Mouse (Mus musculus): ENCODE data around the gene Dscaml1. TPM values are rescaled to one million over a fixed set of nuclear protein-coding genes. Genes with fewer than 3 reads are reported as not detected.

Gene Dscaml1
- polyA plus RNA-seq, 1 experiment, result 1.3 TPM

- H3K4me1 ChIP-seq (ENCODE audit: control insufficient read depth, insufficient read depth, insufficient read length), result no peaks in the 10 kb centered on the region
- no peaks in the 10 kb centered on the region for H3K36me3 ChIP-seq (ENCODE audit: control insufficient read depth, insufficient read depth, low read length)
- no peak overlapping the region for H3K27ac ChIP-seq (ENCODE audit: insufficient read depth, low read length)
- DNase-seq (ENCODE audit: low read depth in 1 of 2, low spot score in 2 of 2), result no peak
- no peak overlapping the region for H3K4me3 ChIP-seq (ENCODE audit: extremely low read depth, insufficient read depth, insufficient read length)
- TF ChIP-seq POLR2A (IDR thresholded peaks at IDR 0.05; ENCODE audit: low read depth, low read length) (no peak), CTCF (IDR thresholded peaks at IDR 0.05; ENCODE audit: extremely low read depth, insufficient read depth, insufficient read length, insufficient replicate concordance) (no peak)
- no peaks in the 10 kb centered on the region for H3K27me3 ChIP-seq (ENCODE audit: control insufficient read depth, insufficient read depth, low read length)
- WGBS, result 87% methylated on average over 3 of the region's 3 CpGs
Measured at GRCm38 (mm10) chr9:45651810-45652177, 225.4 kb downstream of the Dscaml1 start.

GRCm38 (mm10) chr9:45657172-45658062, 231.0 kb downstream of the Dscaml1 start:
- H3K36me3 ChIP-seq (ENCODE audit: control insufficient read depth, insufficient read depth, low read length), result no peaks in the 10 kb centered on the region
- no peak for DNase-seq (ENCODE audit: low read depth in 1 of 2, low spot score in 2 of 2)
- H3K27ac ChIP-seq (ENCODE audit: insufficient read depth, low read length), result no peak overlapping the region
- no peaks in the 10 kb centered on the region for H3K27me3 ChIP-seq (ENCODE audit: control insufficient read depth, insufficient read depth, low read length)
- H3K4me3 ChIP-seq (ENCODE audit: extremely low read depth, insufficient read depth, insufficient read length), result no peak overlapping the region
- no peaks in the 10 kb centered on the region for H3K4me1 ChIP-seq (ENCODE audit: control insufficient read depth, insufficient read depth, insufficient read length)
- TF ChIP-seq POLR2A (IDR thresholded peaks at IDR 0.05; ENCODE audit: low read depth, low read length) (no peak), CTCF (IDR thresholded peaks at IDR 0.05; ENCODE audit: extremely low read depth, insufficient read depth, insufficient read length, insufficient replicate concordance) (no peak)
- WGBS, result 26% methylated on average over 9 of the region's 9 CpGs

- Histone ChIP-seq H3K4me3 (ENCODE audit: extremely low read depth, insufficient read depth, insufficient read length) (no peak overlapping the region), H3K27ac (ENCODE audit: insufficient read depth, low read length) (no peak overlapping the region), H3K36me3 (ENCODE audit: control insufficient read depth, insufficient read depth, low read length) (no peaks in the 10 kb centered on the region), H3K4me1 (ENCODE audit: control insufficient read depth, insufficient read depth, insufficient read length) (no peaks in the 10 kb centered on the region), H3K27me3 (ENCODE audit: control insufficient read depth, insufficient read depth, low read length) (no peaks in the 10 kb centered on the region)
- DNase-seq (ENCODE audit: low read depth in 1 of 2, low spot score in 2 of 2), result no peak
- TF ChIP-seq CTCF (IDR thresholded peaks at IDR 0.05; ENCODE audit: extremely low read depth, insufficient read depth, insufficient read length, insufficient replicate concordance) (no peak), POLR2A (IDR thresholded peaks at IDR 0.05; ENCODE audit: low read depth, low read length) (no peak)
- 52% methylated on average over 3 of the region's 3 CpGs for WGBS
Measured at GRCm38 (mm10) chr9:45660191-45660590, 233.8 kb downstream of the Dscaml1 start.

GRCm38 (mm10) chr9:45662471-45662870, 236.0 kb downstream of the Dscaml1 start:
- Histone ChIP-seq H3K27me3 (ENCODE audit: control insufficient read depth, insufficient read depth, low read length) (no peaks in the 10 kb centered on the region), H3K36me3 (ENCODE audit: control insufficient read depth, insufficient read depth, low read length) (no peaks in the 10 kb centered on the region), H3K4me1 (ENCODE audit: control insufficient read depth, insufficient read depth, insufficient read length) (no peaks in the 10 kb centered on the region), H3K4me3 (ENCODE audit: extremely low read depth, insufficient read depth, insufficient read length) (no peak overlapping the region), H3K27ac (ENCODE audit: insufficient read depth, low read length) (no peak overlapping the region)
- WGBS, result 87% methylated on average over 5 of the region's 5 CpGs
- no peak for TF ChIP-seq CTCF (IDR thresholded peaks at IDR 0.05; ENCODE audit: extremely low read depth, insufficient read depth, insufficient read length, insufficient replicate concordance)
- TF ChIP-seq POLR2A (IDR thresholded peaks at IDR 0.05; ENCODE audit: low read depth, low read length), result no peak
- DNase-seq (ENCODE audit: low read depth in 1 of 2, low spot score in 2 of 2), result no peak

- no peaks in the 10 kb centered on the region for H3K27me3 ChIP-seq (ENCODE audit: control insufficient read depth, insufficient read depth, low read length)
- no peak for DNase-seq (ENCODE audit: low read depth in 1 of 2, low spot score in 2 of 2)
- WGBS, result 62% methylated on average over 16 of the region's 16 CpGs
- no peak for TF ChIP-seq POLR2A (IDR thresholded peaks at IDR 0.05; ENCODE audit: low read depth, low read length)
- no peak for TF ChIP-seq CTCF (IDR thresholded peaks at IDR 0.05; ENCODE audit: extremely low read depth, insufficient read depth, insufficient read length, insufficient replicate concordance)
- no peak overlapping the region for H3K27ac ChIP-seq (ENCODE audit: insufficient read depth, low read length)
- no peaks in the 10 kb centered on the region for H3K36me3 ChIP-seq (ENCODE audit: control insufficient read depth, insufficient read depth, low read length)
- H3K4me1 ChIP-seq (ENCODE audit: control insufficient read depth, insufficient read depth, insufficient read length), result no peaks in the 10 kb centered on the region
- H3K4me3 ChIP-seq (ENCODE audit: extremely low read depth, insufficient read depth, insufficient read length), result no peak overlapping the region
Measured at GRCm38 (mm10) chr9:45663386-45664315, 237.2 kb downstream of the Dscaml1 start.

GRCm38 (mm10) chr9:45664326-45664725, 237.9 kb downstream of the Dscaml1 start:
- H3K4me1 ChIP-seq (ENCODE audit: control insufficient read depth, insufficient read depth, insufficient read length), result no peaks in the 10 kb centered on the region
- WGBS, result 74% methylated on average over 6 of the region's 6 CpGs
- no peak overlapping the region for H3K4me3 ChIP-seq (ENCODE audit: extremely low read depth, insufficient read depth, insufficient read length)
- H3K27me3 ChIP-seq (ENCODE audit: control insufficient read depth, insufficient read depth, low read length), result no peaks in the 10 kb centered on the region
- H3K36me3 ChIP-seq (ENCODE audit: control insufficient read depth, insufficient read depth, low read length), result no peaks in the 10 kb centered on the region
- no peak for TF ChIP-seq CTCF (IDR thresholded peaks at IDR 0.05; ENCODE audit: extremely low read depth, insufficient read depth, insufficient read length, insufficient replicate concordance)
- DNase-seq (ENCODE audit: low read depth in 1 of 2, low spot score in 2 of 2), result no peak
- no peak overlapping the region for H3K27ac ChIP-seq (ENCODE audit: insufficient read depth, low read length)
